Mouse (Mus musculus) adrenal gland (tissue): Measurements from ENCODE around the gene Olfr1094.

Source experiments
- intact Hi-C: fragments of 180-260 bp; cut with DNase I; formaldehyde crosslinking; loops from one replicate; pipeline ENCODE4 v1.15.1; 2025
- long read RNA-seq, 2 experiments: library from polyadenylated mRNA; unstranded; transcript quantifications; one replicate each; pipeline ENCODE4 v2.0.0; 2020; ENCODE audit warnings: borderline replicate concordance in 1 of 2; ENCODE audit not compliant: insufficient replicate concordance in 1 of 2

Gene Olfr1094
- long read RNA-seq, experiment 1 = 0 reads
- long read RNA-seq, experiment 2 = 0 reads

- intact Hi-C loops = no loop called here
Observed at GRCm38 (mm10) chr2:86824363-86824762, at the start of gene Olfr1094. TSS of gene Olfr1094 (plus strand) at chr2:86824663.

GRCm38 (mm10) chr2:86782179-86782578, 42.3 kb upstream of the Olfr1094 start, which contains the start of gene Olfr1093:
TSS of gene Olfr1093 (plus strand) at chr2:86782479.
- intact Hi-C loops = no loop called here

GRCm38 (mm10) chr2:86809918-86810317, 14.5 kb upstream of the Olfr1094 start, which contains the start of gene Olfr141:
TSS of gene Olfr141 (minus strand) at chr2:86810018.
- intact Hi-C loops = no loop called here

- intact Hi-C loops = no loop called here
Observed at GRCm38 (mm10) chr2:86851596-86851995, 27.1 kb downstream of the Olfr1094 start, which contains the start of gene Olfr1095. TSS of gene Olfr1095 (minus strand) at chr2:86851696.

- intact Hi-C loops = no loop called here
Observed at GRCm38 (mm10) chr2:86874702-86875101, 50.2 kb downstream of the Olfr1094 start, which contains the start of gene Gm13723. TSS of gene Gm13723 (minus strand) at chr2:86874802.
